Mouse (Mus musculus) layer of hippocampus, adult 8-10 months (tissue): ENCODE data around the gene Nfib. TPM values are rescaled to one million over a fixed set of nuclear protein-coding genes. Genes with fewer than 3 reads are reported as not detected.
"Not testable (repeated sequence)": the region's sequence is repeated elsewhere in the genome, so short reads cannot be mapped to it uniquely, and the experiment has no call there.

Experiments
- DNase-seq, 2 experiments: peaks; one replicate each; pipeline ENCODE4 v3.0.0; 2022; ENCODE audit warnings: low spot score in 2 of 2
- total RNA-seq, 4 experiments: library from RNA; stranded (reverse); gene quantifications; 2 replicates each; pipeline ENCODE4 v1.2.4; 2022

Nfib gene
- total RNA-seq, 4 experiments from 2014 or later: 125 to 165 (median 149) TPM

DNA sequence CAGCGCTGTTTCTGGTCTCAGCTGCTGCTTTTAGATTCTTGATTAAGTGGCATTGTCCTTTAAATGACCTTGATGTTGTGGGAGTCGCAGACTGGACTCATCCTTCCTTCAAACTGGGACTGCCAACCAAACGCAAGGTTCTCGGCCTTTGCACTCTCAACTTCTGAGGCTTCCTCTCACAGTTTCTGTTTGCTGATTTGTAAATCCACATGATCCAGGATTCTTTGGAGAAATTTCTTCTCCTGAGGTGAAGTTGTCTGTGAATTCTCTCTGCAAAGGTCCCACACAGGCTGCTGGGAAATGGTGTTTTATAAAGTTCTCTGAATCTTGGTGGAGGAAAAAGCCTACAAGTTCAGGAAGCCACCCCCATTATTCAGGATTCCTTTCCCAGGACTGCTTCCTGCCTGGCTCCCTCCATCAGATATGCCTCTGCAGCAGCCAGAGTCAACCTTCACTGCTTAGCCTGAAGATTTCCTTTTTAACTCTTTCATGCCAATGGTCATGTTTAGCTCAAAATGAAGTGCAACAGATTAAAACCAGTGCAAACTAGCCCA, 439.4 kb downstream of the Nfib start:
- DNase-seq: no peak

DNA sequence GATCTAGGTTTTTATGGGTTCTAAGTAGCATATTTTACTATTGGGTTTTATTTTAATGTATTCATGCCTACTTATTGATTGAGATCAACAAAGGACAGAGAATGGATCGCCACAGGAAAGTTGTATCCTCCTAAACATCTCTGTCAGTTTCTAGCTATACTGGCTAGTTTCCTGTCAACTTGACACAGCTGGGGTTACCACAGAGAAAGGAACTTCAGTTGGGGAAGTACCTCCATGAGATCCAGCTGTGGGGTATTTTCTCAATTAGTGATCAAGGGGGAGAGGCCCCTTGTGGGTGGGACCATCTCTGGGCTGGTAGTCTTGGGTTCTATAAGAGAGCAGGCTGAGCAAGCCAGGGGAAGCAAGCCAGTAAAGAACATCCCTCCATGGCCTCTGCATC, 447.0 kb downstream of the Nfib start:
- DNase-seq: not testable (repeated sequence)

- DNase-seq: no peak
Measured at GRCm38 (mm10) chr4:82252054-82252453, 453.5 kb downstream of the Nfib start.

DNA sequence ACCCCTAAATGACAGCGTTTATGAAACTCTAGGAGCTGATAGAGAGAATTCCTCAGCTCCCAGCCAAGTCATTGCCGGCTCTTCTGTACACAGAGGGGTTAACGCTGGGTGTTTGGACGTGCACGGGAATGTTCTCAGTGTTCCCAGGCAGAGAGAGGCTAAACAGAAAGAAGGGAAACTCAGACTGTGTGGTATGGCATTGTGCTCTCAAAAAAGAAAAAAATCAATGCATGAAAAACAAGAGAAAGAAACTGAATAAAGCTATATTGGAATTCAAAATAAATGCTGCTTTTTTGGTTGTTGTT, 455.2 kb downstream of the Nfib start:
- DNase-seq: no peak

- no peak for DNase-seq
Measured at GRCm38 (mm10) chr4:82249518-82250354, 455.8 kb downstream of the Nfib start.

DNA sequence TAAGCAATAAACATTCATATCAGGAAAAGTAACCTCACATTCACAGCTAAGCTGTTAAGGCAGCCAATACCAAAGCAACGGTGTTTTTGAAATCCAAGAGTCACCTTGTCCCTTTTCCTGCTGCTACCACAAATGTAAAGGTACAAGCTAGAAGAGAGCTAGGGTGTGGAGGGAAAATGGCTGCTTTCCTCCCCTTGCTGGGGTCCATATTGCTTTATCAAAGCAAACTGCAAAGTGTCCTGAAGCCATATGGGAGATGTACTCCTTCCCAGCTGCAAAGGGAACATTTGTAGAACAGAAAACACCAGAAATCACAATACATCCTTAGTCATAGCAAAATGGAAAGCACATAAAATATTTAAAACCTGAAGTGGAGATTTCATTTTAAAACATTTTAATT, 456.6 kb downstream of the Nfib start:
- no peak for DNase-seq

- no peak for DNase-seq
Measured at GRCm38 (mm10) chr4:82248031-82248430, 457.5 kb downstream of the Nfib start.

DNA sequence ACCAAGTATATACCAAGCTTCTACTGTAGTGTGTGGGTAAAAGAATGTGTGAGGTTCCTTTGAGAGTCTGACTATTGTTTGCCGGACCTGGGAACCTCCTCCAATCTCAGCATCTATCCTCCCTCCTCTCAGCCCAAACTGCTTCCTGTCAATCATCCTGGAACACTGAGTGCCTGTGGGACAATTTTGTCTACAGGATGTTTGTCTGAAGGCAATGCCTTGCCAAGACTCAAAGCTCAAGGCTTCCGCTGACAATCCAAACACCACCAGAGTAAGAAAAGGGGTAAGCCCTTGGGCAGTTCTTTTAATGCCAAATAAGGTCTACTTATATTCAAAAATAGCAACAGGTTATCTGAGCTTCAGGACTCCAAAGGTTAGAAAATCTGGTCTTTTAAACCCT, 459.3 kb downstream of the Nfib start:
- DNase-seq: no peak

Other genes starting within 250 kb of the Nfib start
- gene Zdhhc21, start 154.2 kb upstream of the Nfib start, total RNA-seq: 10 to 100 TPM; 44.0 to 53.3 (median 47.5) TPM
- under 1 TPM in 1 of 4 experiments, not detected in 3; 0.19 TPM for gene Cer1, start 179.4 kb upstream of the Nfib start, total RNA-seq